In the genomic region with DNA sequence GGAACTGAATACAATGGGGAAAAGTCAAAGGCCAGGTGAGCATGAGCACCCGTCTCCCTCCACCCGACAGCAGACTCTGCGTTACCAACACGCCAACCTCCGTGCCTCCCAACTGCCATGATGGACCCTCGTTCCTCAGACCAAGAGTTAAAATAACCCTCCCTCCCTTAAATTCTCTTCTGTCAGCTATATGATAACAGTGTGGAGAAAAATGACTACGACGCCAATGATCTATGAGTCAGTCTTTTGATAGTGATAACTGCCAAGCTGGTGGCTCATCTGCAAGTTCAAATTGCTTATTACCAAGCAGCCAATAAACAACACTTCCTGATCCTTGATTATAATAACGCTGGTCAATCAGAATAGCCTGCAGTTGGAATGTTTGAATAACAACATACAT, we compare ENCODE assay signal across 25 mouse cellular contexts.
"Had no signal": no experiment of that assay in that cellular context is flagged by ENCODE, and none has a peak within 500 bp of the region (broad histone marks: within the 10 kb centered on the region; RNA-seq: fewer than 3 reads in every experiment).

No protein-coding gene starts in this region.

- H3K4me3 ChIP-seq: gastrocnemius, adult 2 months; heart, embryonic 10.5 days; heart, embryonic 12.5 days; hindbrain, embryonic 10.5 days; hindbrain, embryonic 12.5 days; intestine, embryonic 15.5 days; left cerebral cortex, adult 2 months; limb, embryonic 10.5 days; limb, embryonic 12.5 days; liver, embryonic 13.5 days had no signal

- DNase-seq: gastrocnemius, adult 2 months; gastrocnemius, postnatal 10 days; gastrocnemius, postnatal 25 days; heart, adult 18-20 months; heart, postnatal 10 days; heart, postnatal 4 days; kidney, adult 18-20 months; kidney, adult 8-10 months; kidney, postnatal 10 days; kidney, postnatal 25 days; kidney, postnatal 4 days; liver; liver, embryonic 13.5 days had no signal

- ATAC-seq: hindbrain, embryonic 16.5 days; inflammation-experienced regulatory T-cells, adult 6 months; intestine, embryonic 15.5 days; intestine, postnatal 0 days had no signal

- H3K9ac ChIP-seq: heart, embryonic 12.5 days; hindbrain, embryonic 12.5 days; hindbrain, embryonic 14.5 days; intestine, embryonic 15.5 days; limb, embryonic 12.5 days; liver, embryonic 13.5 days had no signal

- H3K36me3 ChIP-seq: heart, embryonic 10.5 days; heart, embryonic 12.5 days; intestine, embryonic 15.5 days; limb, embryonic 12.5 days had no signal

- H3K27ac ChIP-seq: gastrocnemius, adult 2 months; heart, embryonic 10.5 days; hindbrain, embryonic 10.5 days; hindbrain, embryonic 12.5 days; hindbrain, embryonic 14.5 days; intestine, embryonic 15.5 days; left cerebral cortex, adult 2 months; limb, embryonic 10.5 days; limb, embryonic 12.5 days; liver, embryonic 13.5 days had no signal

- H3K4me1 ChIP-seq: hindbrain, embryonic 12.5 days; intestine, embryonic 15.5 days had no signal

- H3K9me3 ChIP-seq: heart, embryonic 10.5 days; heart, embryonic 12.5 days; hindbrain, embryonic 10.5 days; hindbrain, embryonic 12.5 days; intestine, embryonic 15.5 days; limb, embryonic 10.5 days; limb, embryonic 12.5 days; liver, embryonic 13.5 days had no signal

- H3K27me3 ChIP-seq: heart, embryonic 12.5 days; hindbrain, embryonic 12.5 days; intestine, embryonic 15.5 days; limb, embryonic 12.5 days; liver, embryonic 13.5 days had no signal
